Mouse (Mus musculus): ENCODE measurements at regions not wholly inside any gene's neighbourhood (a gene's known extent, or its start where the extent isn't known, plus 50 kb on each side); places are given as distances from the start of the nearest gene placed in this dataset.
A peak's percentile ranks its signal among the peaks of the same experiment; 100 is the strongest.
"Not testable (repeated sequence)": the region's sequence is repeated elsewhere in the genome, so short reads cannot be mapped to it uniquely, and the experiment has no call there.

DNA sequence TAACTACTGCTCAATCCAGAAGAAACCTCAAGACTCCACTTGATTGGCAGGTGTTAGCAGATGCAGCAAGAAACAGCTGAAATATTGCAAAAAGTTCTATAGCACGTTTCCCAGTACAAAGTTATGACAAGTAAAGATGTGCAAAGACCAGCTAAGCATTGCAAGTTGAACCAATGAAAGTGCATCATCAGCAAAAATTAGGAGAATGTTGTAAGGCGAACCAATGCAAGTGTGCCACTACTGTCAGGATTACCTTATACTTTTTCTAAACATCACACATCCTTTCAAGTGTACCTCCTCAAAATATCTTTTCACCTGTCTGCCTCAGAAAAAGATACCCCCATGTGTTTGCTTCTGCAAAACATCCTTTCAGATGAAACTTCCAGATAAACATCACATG is 244.7 kb downstream of the Slco6d1 start:
- TF ChIP-seq CTCF (IDR thresholded peaks at IDR 0.05; ENCODE audit: borderline replicate concordance, extremely low read depth, insufficient read depth, insufficient read length) (no peak), POLR2A (IDR thresholded peaks at IDR 0.05; ENCODE audit: borderline replicate concordance, extremely low read depth, insufficient read depth, insufficient read length, poor library complexity, severe bottlenecking) (no peak)
- DNase-seq (ENCODE audit: low read depth), result no peak

- DNase-seq (ENCODE audit: low read depth), result not testable (repeated sequence)
Measured at GRCm38 (mm10) chr1:98667426-98667825, 246.5 kb downstream of the Slco6d1 start.

DNA sequence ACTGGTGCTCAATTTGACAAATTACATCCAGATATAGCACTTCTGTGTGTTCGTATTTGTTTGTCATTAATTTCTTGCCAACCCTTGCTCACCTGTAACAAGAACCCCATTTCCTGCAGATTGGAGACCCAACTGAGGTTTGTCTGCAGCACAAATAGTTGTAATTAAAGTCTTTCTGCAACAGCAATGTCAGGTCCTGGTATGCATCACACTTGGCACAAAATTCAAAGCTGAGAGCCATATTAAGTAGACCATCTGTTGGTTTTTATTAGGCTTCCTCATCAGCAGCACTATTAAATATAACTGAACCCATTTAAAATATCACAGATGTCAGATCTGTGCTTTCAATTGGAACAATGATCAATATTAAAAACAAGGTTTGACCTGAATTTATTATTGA is 247.0 kb downstream of the Slco6d1 start:
- peak; percentile 69 for DNase-seq (ENCODE audit: low read depth)
- no peak for TF ChIP-seq POLR2A (IDR thresholded peaks at IDR 0.05; ENCODE audit: borderline replicate concordance, extremely low read depth, insufficient read depth, insufficient read length, poor library complexity, severe bottlenecking)
- TF ChIP-seq CTCF (IDR thresholded peaks at IDR 0.05; ENCODE audit: borderline replicate concordance, extremely low read depth, insufficient read depth, insufficient read length), result no peak

GRCm38 (mm10) chr1:98668595-98668994 is 247.7 kb downstream of the Slco6d1 start:
- peak; percentile 8 for DNase-seq (ENCODE audit: low read depth)
- TF ChIP-seq POLR2A (IDR thresholded peaks at IDR 0.05; ENCODE audit: borderline replicate concordance, extremely low read depth, insufficient read depth, insufficient read length, poor library complexity, severe bottlenecking) (no peak), CTCF (IDR thresholded peaks at IDR 0.05; ENCODE audit: borderline replicate concordance, extremely low read depth, insufficient read depth, insufficient read length) (no peak)

- TF ChIP-seq CTCF (IDR thresholded peaks at IDR 0.05; ENCODE audit: borderline replicate concordance, extremely low read depth, insufficient read depth, insufficient read length), result no peak
- DNase-seq (ENCODE audit: low read depth), result no peak
Measured at GRCm38 (mm10) chr1:98678686-98679085, 257.8 kb downstream of the Slco6d1 start.

GRCm38 (mm10) chr1:98713809-98714208 is 292.9 kb downstream of the Slco6d1 start:
- no peak for TF ChIP-seq CTCF (IDR thresholded peaks at IDR 0.05; ENCODE audit: borderline replicate concordance, extremely low read depth, insufficient read depth, insufficient read length)
- TF ChIP-seq POLR2A (IDR thresholded peaks at IDR 0.05; ENCODE audit: borderline replicate concordance, extremely low read depth, insufficient read depth, insufficient read length, poor library complexity, severe bottlenecking), result no peak
- no peak for DNase-seq (ENCODE audit: low read depth)

DNA sequence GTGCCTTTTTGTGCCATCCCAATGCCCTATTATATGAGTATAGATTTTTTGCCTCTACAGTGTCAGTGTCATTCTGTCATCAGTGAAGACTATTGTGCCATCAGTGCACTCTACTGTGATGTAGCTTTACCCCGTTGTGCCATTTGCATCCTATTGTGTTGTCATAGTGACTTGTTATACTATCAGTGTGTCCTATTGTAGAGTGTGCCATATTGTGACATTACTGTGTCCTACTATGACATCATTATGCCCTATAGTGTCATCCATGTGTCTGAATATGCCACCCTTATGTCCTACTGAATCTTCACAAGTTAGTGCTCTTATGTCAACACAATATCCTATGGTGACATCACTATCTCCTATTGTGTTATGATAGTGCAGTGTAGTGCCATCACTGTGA is 293.4 kb downstream of the Slco6d1 start:
- TF ChIP-seq CTCF (IDR thresholded peaks at IDR 0.05; ENCODE audit: borderline replicate concordance, extremely low read depth, insufficient read depth, insufficient read length) (no peak), POLR2A (IDR thresholded peaks at IDR 0.05; ENCODE audit: borderline replicate concordance, extremely low read depth, insufficient read depth, insufficient read length, poor library complexity, severe bottlenecking) (no peak)
- DNase-seq (ENCODE audit: low read depth), result no peak

DNA sequence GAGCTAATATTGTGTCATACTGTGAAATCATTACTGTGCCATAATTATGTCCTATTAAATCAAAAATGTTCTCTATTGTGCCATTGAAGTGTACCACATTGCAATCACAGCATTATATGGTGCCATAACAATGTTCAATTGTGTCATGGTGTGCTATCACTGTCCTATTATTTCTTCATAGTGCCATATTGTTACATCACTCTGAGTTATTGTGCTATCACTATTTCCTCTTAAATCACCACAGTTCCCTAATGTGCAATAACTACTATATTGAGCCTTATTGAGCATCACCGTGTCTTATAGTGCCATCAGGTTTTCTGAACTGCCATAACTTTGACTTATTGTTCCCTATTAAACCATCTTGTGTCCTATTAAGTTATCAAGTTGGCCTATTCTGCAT is 299.7 kb downstream of the Slco6d1 start:
- no peak for TF ChIP-seq POLR2A (IDR thresholded peaks at IDR 0.05; ENCODE audit: borderline replicate concordance, extremely low read depth, insufficient read depth, insufficient read length, poor library complexity, severe bottlenecking)
- TF ChIP-seq CTCF (IDR thresholded peaks at IDR 0.05; ENCODE audit: borderline replicate concordance, extremely low read depth, insufficient read depth, insufficient read length), result no peak
- DNase-seq (ENCODE audit: low read depth), result no peak

- TF ChIP-seq CTCF (IDR thresholded peaks at IDR 0.05; ENCODE audit: borderline replicate concordance, extremely low read depth, insufficient read depth, insufficient read length) (no peak), POLR2A (IDR thresholded peaks at IDR 0.05; ENCODE audit: borderline replicate concordance, extremely low read depth, insufficient read depth, insufficient read length, poor library complexity, severe bottlenecking) (no peak)
- DNase-seq (ENCODE audit: low read depth), result no peak
Measured at GRCm38 (mm10) chr1:98727354-98728015, 306.6 kb downstream of the Slco6d1 start.

DNA sequence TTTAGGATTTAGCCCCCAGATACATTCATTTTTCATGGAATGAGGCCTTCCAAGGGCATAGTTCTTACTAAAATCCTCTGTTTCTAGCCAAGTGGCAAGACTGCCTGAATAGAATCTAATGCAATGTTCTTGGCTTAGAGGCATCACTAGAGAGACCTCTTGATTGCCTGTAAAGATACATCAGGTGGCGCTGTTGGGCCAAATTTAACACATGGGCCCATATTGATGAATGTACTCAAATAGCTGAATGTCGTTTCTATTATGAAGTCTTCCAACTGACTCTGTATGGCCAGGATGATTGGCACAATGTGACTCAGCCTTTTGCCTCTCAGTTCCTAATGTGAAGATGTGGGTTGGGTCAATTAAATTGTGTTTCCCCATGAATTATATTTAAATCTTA is 328.0 kb downstream of the Slco6d1 start:
- DNase-seq (ENCODE audit: low read depth), result peak; percentile 88
- TF ChIP-seq POLR2A (IDR thresholded peaks at IDR 0.05; ENCODE audit: borderline replicate concordance, extremely low read depth, insufficient read depth, insufficient read length, poor library complexity, severe bottlenecking) (no peak), CTCF (IDR thresholded peaks at IDR 0.05; ENCODE audit: borderline replicate concordance, extremely low read depth, insufficient read depth, insufficient read length) (peak; percentile 42; the same call in 1 of the 2 replicates)

DNA sequence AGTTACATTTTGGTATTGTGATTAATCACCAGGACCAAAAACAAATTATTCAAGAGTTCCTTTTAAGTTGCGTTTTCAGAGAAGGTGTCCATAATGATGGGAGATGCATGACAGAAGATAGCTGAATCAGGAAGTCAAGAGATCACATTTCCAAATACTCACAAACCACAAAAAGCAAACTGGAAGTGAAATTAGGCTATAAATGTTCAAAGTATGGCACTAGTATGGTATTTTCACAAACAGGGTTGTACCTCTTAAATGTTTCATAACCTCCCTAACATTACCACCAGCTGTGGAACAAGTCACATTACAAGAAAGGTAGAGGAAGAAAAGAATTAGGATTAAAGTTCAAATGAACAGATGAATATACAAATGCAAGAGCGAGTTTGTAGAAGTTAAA is 367.6 kb downstream of the Slco6d1 start:
- TF ChIP-seq CTCF (IDR thresholded peaks at IDR 0.05; ENCODE audit: borderline replicate concordance, extremely low read depth, insufficient read depth, insufficient read length) (no peak), POLR2A (IDR thresholded peaks at IDR 0.05; ENCODE audit: borderline replicate concordance, extremely low read depth, insufficient read depth, insufficient read length, poor library complexity, severe bottlenecking) (no peak)
- DNase-seq (ENCODE audit: low read depth), result no peak

GRCm38 (mm10) chr1:98793320-98793719 is 372.4 kb downstream of the Slco6d1 start:
- no peak for DNase-seq (ENCODE audit: low read depth)
- TF ChIP-seq POLR2A (IDR thresholded peaks at IDR 0.05; ENCODE audit: borderline replicate concordance, extremely low read depth, insufficient read depth, insufficient read length, poor library complexity, severe bottlenecking) (no peak), CTCF (IDR thresholded peaks at IDR 0.05; ENCODE audit: borderline replicate concordance, extremely low read depth, insufficient read depth, insufficient read length) (no peak)

GRCm38 (mm10) chr1:98812543-98812942 is 391.6 kb downstream of the Slco6d1 start:
- TF ChIP-seq POLR2A (IDR thresholded peaks at IDR 0.05; ENCODE audit: borderline replicate concordance, extremely low read depth, insufficient read depth, insufficient read length, poor library complexity, severe bottlenecking) (no peak), CTCF (IDR thresholded peaks at IDR 0.05; ENCODE audit: borderline replicate concordance, extremely low read depth, insufficient read depth, insufficient read length) (no peak)
- no peak for DNase-seq (ENCODE audit: low read depth)

All from brain, embryonic 14.5 days (tissue).